ENCODE assay signal across 18 mouse cellular contexts in the genomic region with DNA sequence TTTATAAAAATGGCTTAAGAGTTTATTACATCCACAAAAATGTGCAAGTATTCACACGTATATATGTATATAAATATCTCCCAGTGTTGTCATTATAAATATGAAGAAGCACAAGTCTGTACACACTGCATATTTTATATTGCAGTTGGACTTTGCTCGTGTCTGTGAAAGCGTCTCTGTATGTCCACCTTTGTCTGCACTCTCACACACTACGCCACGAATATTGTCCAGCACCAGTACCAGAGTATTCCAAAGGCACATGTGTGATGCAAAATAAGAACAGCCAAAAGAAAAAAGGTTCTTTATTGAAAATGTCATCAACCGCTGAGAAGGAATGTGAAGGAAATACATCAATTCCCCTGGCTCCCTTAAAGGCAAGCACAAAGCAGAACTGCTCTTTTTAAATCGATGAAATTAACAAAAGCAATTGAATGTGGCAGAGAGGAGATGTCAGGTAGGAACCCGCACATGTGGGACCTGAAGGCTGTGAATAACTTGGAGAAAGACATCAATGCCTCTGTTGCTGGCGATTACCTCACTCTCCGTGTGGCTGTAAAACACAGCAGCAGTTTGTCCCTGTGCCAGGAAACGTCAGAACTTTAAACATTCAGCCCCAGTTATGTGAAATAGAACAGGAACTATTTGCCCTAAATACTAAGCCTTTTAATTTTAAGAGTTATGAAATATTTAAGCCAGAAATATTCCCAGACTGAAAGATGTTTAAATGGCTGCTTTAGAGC. TPM values are rescaled to one million over a fixed set of nuclear protein-coding genes. Genes with fewer than 3 reads are reported as not detected.
DNase-seq lines count a peak whose midpoint lies in the region; ATAC-seq and TF ChIP-seq lines count a peak whose summit lies in the region.
"Had no signal": no experiment of that assay in that cellular context is flagged by ENCODE, and none has a peak within 500 bp of the region (broad histone marks: within the 10 kb centered on the region; RNA-seq: fewer than 3 reads in every experiment).

No protein-coding gene starts in this region.

- no peak overlapping the region for H3K9ac ChIP-seq in embryonic facial prominence, embryonic 11.5 days (replicated peaks; ENCODE audit: low read length)
- H3K9ac ChIP-seq in limb, embryonic 11.5 days (ENCODE audit: low read length): no peak overlapping the region
- H3K9ac ChIP-seq in hindbrain, embryonic 15.5 days: no peak overlapping the region
- H3K9ac ChIP-seq: embryonic facial prominence, embryonic 13.5 days; lung, embryonic 15.5 days; stomach, embryonic 15.5 days had no signal

- H3K4me2 ChIP-seq in embryonic facial prominence, embryonic 11.5 days (ENCODE audit: low read depth, low read length): no peak overlapping the region
- no peak overlapping the region for H3K4me2 ChIP-seq in limb, embryonic 11.5 days (ENCODE audit: low read depth, severe bottlenecking)
- H3K4me2 ChIP-seq in hindbrain, embryonic 15.5 days: peak overlapping the region; percentile 39
- H3K4me2 ChIP-seq in myocyte (ENCODE audit: low read depth): no peak overlapping the region
- H3K4me2 ChIP-seq: embryonic facial prominence, embryonic 13.5 days; lung, embryonic 15.5 days; stomach, embryonic 15.5 days had no signal

- no peaks in the 10 kb centered on the region for H3K27me3 ChIP-seq in embryonic facial prominence, embryonic 11.5 days (ENCODE audit: control insufficient read depth, insufficient read depth, low read length)
- no peaks in the 10 kb centered on the region for H3K27me3 ChIP-seq in embryonic facial prominence, embryonic 10.5 days (replicated peaks; ENCODE audit: low read depth, poor library complexity, severe bottlenecking)
- H3K27me3 ChIP-seq in limb, embryonic 11.5 days (ENCODE audit: control insufficient read depth, insufficient read depth, low read length): no peaks in the 10 kb centered on the region
- no peaks in the 10 kb centered on the region for H3K27me3 ChIP-seq in limb, embryonic 10.5 days (ENCODE audit: low read depth, poor library complexity, severe bottlenecking)
- no peaks in the 10 kb centered on the region for H3K27me3 ChIP-seq in hindbrain, embryonic 15.5 days
- no peaks in the 10 kb centered on the region for H3K27me3 ChIP-seq in myocyte (ENCODE audit: control insufficient read depth, insufficient read depth, insufficient read length)
- H3K27me3 ChIP-seq: embryonic facial prominence, embryonic 13.5 days; lung, embryonic 15.5 days; megakaryocyte, embryonic 14.5 days; stomach, embryonic 15.5 days had no signal

- no peak for TF ChIP-seq POLR2A in myocyte (IDR thresholded peaks at IDR 0.05; ENCODE audit: insufficient read length, low read depth)

- no peaks in the 10 kb centered on the region for H3K4me1 ChIP-seq in embryonic facial prominence, embryonic 11.5 days (ENCODE audit: control insufficient read depth, insufficient read depth, low read length)
- 0 out of 2 replicates have a peak, but pooled peaks cover 3% of the 10 kb centered on the region for H3K4me1 ChIP-seq in embryonic facial prominence, embryonic 10.5 days
- no peaks in the 10 kb centered on the region for H3K4me1 ChIP-seq in limb, embryonic 11.5 days (ENCODE audit: control insufficient read depth, insufficient read depth, low read length)
- no peaks in the 10 kb centered on the region for H3K4me1 ChIP-seq in limb, embryonic 10.5 days
- H3K4me1 ChIP-seq in hindbrain, embryonic 15.5 days (replicated peaks): peaks cover 6% of the 10 kb centered on the region; the same call in 1 of the 2 replicates
- H3K4me1 ChIP-seq: lung, embryonic 15.5 days; megakaryocyte, embryonic 14.5 days; stomach, embryonic 15.5 days had no signal

- no peaks in the 10 kb centered on the region for H3K9me3 ChIP-seq in embryonic facial prominence, embryonic 11.5 days (replicated peaks; ENCODE audit: control insufficient read depth, low read length)
- H3K9me3 ChIP-seq in embryonic facial prominence, embryonic 10.5 days: no peaks in the 10 kb centered on the region
- H3K9me3 ChIP-seq in limb, embryonic 11.5 days (ENCODE audit: control insufficient read depth, low read length): no peaks in the 10 kb centered on the region
- H3K9me3 ChIP-seq in limb, embryonic 10.5 days (replicated peaks): no peaks in the 10 kb centered on the region
- H3K9me3 ChIP-seq in hindbrain, embryonic 15.5 days: no peaks in the 10 kb centered on the region
- H3K9me3 ChIP-seq: embryonic facial prominence, embryonic 13.5 days; lung, embryonic 15.5 days; stomach, embryonic 15.5 days had no signal

- peak; percentile 8 for DNase-seq in embryonic facial prominence, embryonic 11.5 days (ENCODE audit: low spot score)
- no peak for DNase-seq in embryonic facial prominence, embryonic 10.5 days (ENCODE audit: low spot score)
- no peak for DNase-seq in limb, embryonic 11.5 days (ENCODE audit: low spot score)
- DNase-seq in limb, embryonic 10.5 days (ENCODE audit: low spot score): no peak
- DNase-seq in testis, postnatal 10 days (ENCODE audit: low spot score): no peak
- DNase-seq in kidney, postnatal 4 days: no peak
- DNase-seq: adrenal gland, adult 8-10 months; cerebellum, postnatal 14 days; kidney, postnatal 14 days; liver; thymus, postnatal 36 days had no signal

- H3K4me3 ChIP-seq in embryonic facial prominence, embryonic 11.5 days (ENCODE audit: low read depth, low read length): no peak overlapping the region
- no peak overlapping the region for H3K4me3 ChIP-seq in embryonic facial prominence, embryonic 10.5 days
- H3K4me3 ChIP-seq in limb, embryonic 11.5 days (ENCODE audit: low read depth, low read length): no peak overlapping the region
- no peak overlapping the region for H3K4me3 ChIP-seq in limb, embryonic 10.5 days
- no peak overlapping the region for H3K4me3 ChIP-seq in hindbrain, embryonic 15.5 days
- H3K4me3 ChIP-seq in myocyte: no peak overlapping the region
- H3K4me3 ChIP-seq: embryonic facial prominence, embryonic 13.5 days; lung, embryonic 15.5 days; megakaryocyte, embryonic 14.5 days; stomach, embryonic 15.5 days had no signal

- no peak overlapping the region for H3ac ChIP-seq in myocyte (ENCODE audit: control insufficient read depth, insufficient read length)

- no peak for ATAC-seq in embryonic facial prominence, embryonic 11.5 days (replicated peaks; ENCODE audit: insufficient number of reproducible peaks, low FRiP score, low TSS enrichment, low read depth)
- ATAC-seq in limb, embryonic 11.5 days (ENCODE audit: insufficient number of reproducible peaks, low FRiP score, low TSS enrichment, low read depth): peak; percentile 31; the same call in 1 of the 2 replicates
- ATAC-seq in hindbrain, embryonic 15.5 days (ENCODE audit: low FRiP score, low read depth): no peak
- ATAC-seq: intestine, embryonic 16.5 days had no signal

- H3K36me3 ChIP-seq in embryonic facial prominence, embryonic 11.5 days (replicated peaks; ENCODE audit: control insufficient read depth, insufficient read depth, low read depth, low read length): no peaks in the 10 kb centered on the region
- H3K36me3 ChIP-seq in embryonic facial prominence, embryonic 10.5 days (replicated peaks): no peaks in the 10 kb centered on the region
- H3K36me3 ChIP-seq in limb, embryonic 11.5 days (ENCODE audit: control insufficient read depth, insufficient read depth, low read length): no peaks in the 10 kb centered on the region
- H3K36me3 ChIP-seq in limb, embryonic 10.5 days: no peaks in the 10 kb centered on the region
- no peaks in the 10 kb centered on the region for H3K36me3 ChIP-seq in hindbrain, embryonic 15.5 days
- H3K36me3 ChIP-seq in myocyte (ENCODE audit: control insufficient read depth, insufficient read depth): no peaks in the 10 kb centered on the region
- H3K36me3 ChIP-seq: embryonic facial prominence, embryonic 13.5 days; lung, embryonic 15.5 days; stomach, embryonic 15.5 days had no signal

- WGBS in embryonic facial prominence, embryonic 11.5 days: 66% methylated on average over 11 of the region's 11 CpGs
- WGBS in embryonic facial prominence, embryonic 10.5 days: 72% methylated on average over 11 of the region's 11 CpGs
- 71% methylated on average over 11 of the region's 11 CpGs for WGBS in limb, embryonic 11.5 days
- 80% methylated on average over 11 of the region's 11 CpGs for WGBS in limb, embryonic 10.5 days
- 35% methylated on average over 11 of the region's 11 CpGs for WGBS in hindbrain, embryonic 15.5 days

- no peak overlapping the region for H3K27ac ChIP-seq in embryonic facial prominence, embryonic 11.5 days (replicated peaks; ENCODE audit: low read depth, low read length)
- no peak overlapping the region for H3K27ac ChIP-seq in embryonic facial prominence, embryonic 10.5 days (replicated peaks)
- H3K27ac ChIP-seq in limb, embryonic 11.5 days (replicated peaks; ENCODE audit: low read depth, low read length): no peak overlapping the region
- no peak overlapping the region for H3K27ac ChIP-seq in limb, embryonic 10.5 days
- H3K27ac ChIP-seq in hindbrain, embryonic 15.5 days (replicated peaks): no peak overlapping the region
- H3K27ac ChIP-seq: embryonic facial prominence, embryonic 13.5 days; lung, embryonic 15.5 days; stomach, embryonic 15.5 days had no signal

- H3K79me2 ChIP-seq in myocyte (ENCODE audit: control insufficient read depth, insufficient read depth): no peaks in the 10 kb centered on the region

TF ChIP-seq in myocyte, 11 proteins besides CTCF, POLR2A, EP300 and RAD21:
- TF ChIP-seq SRF (IDR thresholded peaks at IDR 0.05; ENCODE audit: control insufficient read depth, insufficient read length, low read depth): no peak
- no peak for TF ChIP-seq TCF3 (IDR thresholded peaks at IDR 0.05; ENCODE audit: insufficient read length, low read depth)
- no peak for TF ChIP-seq TCF12 (IDR thresholded peaks at IDR 0.05; ENCODE audit: insufficient read depth, poor library complexity, severe bottlenecking)
- TF ChIP-seq CEBPB (IDR thresholded peaks at IDR 0.05; ENCODE audit: insufficient read depth, poor library complexity, severe bottlenecking): 0 out of 2 replicates have a peak, but pooled peaks have one; percentile 51
- no peak for TF ChIP-seq REST (IDR thresholded peaks at IDR 0.05; ENCODE audit: insufficient read depth, insufficient read length)
- TF ChIP-seq MYOD1 (IDR thresholded peaks at IDR 0.05; ENCODE audit: control insufficient read depth in 1 of 3, insufficient read length in 2 of 3, low read depth in 2 of 3): no peak
TF ChIP-seq in myocyte: peak in this region for 1.

RNA-seq across cellular contexts. Expression of a gene that starts 23.5 kb away (rescaled TPM):
- 9.3 and 9.6 TPM in 2 replicates for polyA plus RNA-seq in embryonic facial prominence, embryonic 11.5 days (2014; fragmentation: Nextera tagmentation; extraction: Ambion mirVana)
- polyA plus RNA-seq in embryonic facial prominence, embryonic 10.5 days (2016; fragmentation: Nextera tagmentation; extraction: Ambion mirVana): 5.3 and 6.0 TPM in 2 replicates
- 7.3 and 8.4 TPM in 2 replicates for polyA plus RNA-seq in limb, embryonic 11.5 days (2014; fragmentation: Nextera tagmentation; extraction: Ambion mirVana)
- polyA plus RNA-seq in limb, embryonic 10.5 days (2016; fragmentation: Nextera tagmentation; extraction: Ambion mirVana): 3.4 and 6.1 TPM in 2 replicates
- 54.5 and 60.6 TPM in 2 replicates for polyA plus RNA-seq in hindbrain, embryonic 15.5 days (2015; fragmentation: Nextera tagmentation; extraction: Ambion mirVana)
- 0.56 TPM for polyA plus RNA-seq in myocyte (2012; fragmentation: generic; extraction: Trizol)
